Mouse (Mus musculus) right cerebral cortex, adult 18-20 months (tissue): ENCODE results near the gene Nectin4.
A peak's percentile ranks its signal among the peaks of the same experiment; 100 is the strongest.

Source experiments
- DNase-seq: peaks from one replicate; pipeline ENCODE4 v3.0.0; 2022; ENCODE audit warnings: mixed read lengths

Gene Nectin4

GRCm38 (mm10) chr1:171360253-171360652 is 9.6 kb upstream of the Nectin4 start:
- peak; percentile 57 for DNase-seq

GRCm38 (mm10) chr1:171360656-171361055 is 9.2 kb upstream of the Nectin4 start, which contains the start of gene Klhdc9:
TSS of gene Klhdc9 (minus strand) at chr1:171360798.
- DNase-seq, result peak; percentile 92

GRCm38 (mm10) chr1:171361106-171362103 is 8.5 kb upstream of the Nectin4 start:
- peak; percentile 73 for DNase-seq

- DNase-seq, result no peak
These were observed 4.0 kb upstream of the Nectin4 start for GRCm38 (mm10) chr1:171365934-171366333.

GRCm38 (mm10) chr1:171372880-171373279 is 3.0 kb downstream of the Nectin4 start:
- no peak for DNase-seq

GRCm38 (mm10) chr1:171373946-171374345 is 4.0 kb downstream of the Nectin4 start:
- no peak for DNase-seq

- DNase-seq, result no peak
These were observed 5.8 kb downstream of the Nectin4 start for GRCm38 (mm10) chr1:171375646-171376097.

GRCm38 (mm10) chr1:171378298-171378697 is 8.4 kb downstream of the Nectin4 start:
- no peak for DNase-seq

- peak; percentile 76 for DNase-seq
These were observed 10.2 kb downstream of the Nectin4 start for GRCm38 (mm10) chr1:171379935-171380599.

GRCm38 (mm10) chr1:171382096-171382620 is 12.3 kb downstream of the Nectin4 start:
- no peak for DNase-seq

GRCm38 (mm10) chr1:171384361-171384760 is 14.5 kb downstream of the Nectin4 start:
- DNase-seq, result no peak

- DNase-seq, result no peak
These were observed 15.3 kb downstream of the Nectin4 start for GRCm38 (mm10) chr1:171385171-171385570.

- DNase-seq, result no peak
These were observed 17.2 kb downstream of the Nectin4 start for GRCm38 (mm10) chr1:171387099-171387498.

GRCm38 (mm10) chr1:171388376-171389102 is 18.6 kb downstream of the Nectin4 start, which contains the start of gene Arhgap30:
TSS of gene Arhgap30 (plus strand) at chr1:171388954.
- DNase-seq, result no peak

GRCm38 (mm10) chr1:171390101-171390500 is 20.2 kb downstream of the Nectin4 start:
- DNase-seq, result no peak

GRCm38 (mm10) chr1:171401821-171402220 is 31.9 kb downstream of the Nectin4 start:
- no peak for DNase-seq

GRCm38 (mm10) chr1:171402991-171403390 is 33.1 kb downstream of the Nectin4 start:
- DNase-seq, result no peak

GRCm38 (mm10) chr1:171407263-171407662 is 37.4 kb downstream of the Nectin4 start:
- no peak for DNase-seq

GRCm38 (mm10) chr1:171410231-171410630 is 40.3 kb downstream of the Nectin4 start:
- DNase-seq, result no peak

GRCm38 (mm10) chr1:171410947-171411484 is 41.1 kb downstream of the Nectin4 start, which contains the start of gene Usf1:
TSS of gene Usf1 (plus strand) at chr1:171411313.
- DNase-seq, result peak; percentile 97

GRCm38 (mm10) chr1:171411492-171411941 is 41.6 kb downstream of the Nectin4 start:
- DNase-seq, result no peak

GRCm38 (mm10) chr1:171412001-171412441 is 42.1 kb downstream of the Nectin4 start:
- no peak for DNase-seq
